Mouse (Mus musculus) neural tube, embryonic 11.5 days (tissue): ENCODE results near the gene Znrf3. TPM values are rescaled to one million over a fixed set of nuclear protein-coding genes. Genes with fewer than 3 reads are reported as not detected.

Experiments used
- ATAC-seq: fragments of 200-750 bp; cut with Nextera tagmentation; 2 replicates; pipeline ENCODE4 v1.8.0; 2017; ENCODE audit warnings: moderate number of reproducible peaks, mild to moderate bottlenecking, moderate TSS enrichment, moderate library complexity; ENCODE audit not compliant: insufficient read depth, low FRiP score, low TSS enrichment
- DNase-seq: peaks from one replicate; pipeline ENCODE4 v3.0.0-alpha.2; 2015; ENCODE audit warnings: low spot score
- H3K27ac ChIP-seq: fragments of 300-500 bp; sonication (generic); 2 replicates; pipeline ENCODE4 v1.5.1; 2014; ENCODE audit warnings: low read depth, mild to moderate bottlenecking, low read length
- H3K27me3 ChIP-seq: fragments of 300-500 bp; sonication (generic); 2 replicates; pipeline ENCODE4 v1.6.1; 2014; ENCODE audit warnings: mild to moderate bottlenecking, low read length, mixed read lengths; ENCODE audit not compliant: control insufficient read depth, insufficient read depth
- H3K36me3 ChIP-seq: fragments of 300-500 bp; sonication (generic); 2 replicates; pipeline ENCODE4 v1.6.1; 2014; ENCODE audit warnings: mild to moderate bottlenecking, low read length, moderate library complexity, mixed read lengths; ENCODE audit not compliant: control insufficient read depth, insufficient read depth
- H3K4me1 ChIP-seq: fragments of 300-500 bp; sonication (generic); 2 replicates; pipeline ENCODE4 v1.6.1; 2014; ENCODE audit warnings: low read length, mixed read lengths; ENCODE audit not compliant: control insufficient read depth, insufficient read depth
- H3K4me2 ChIP-seq: fragments of 300-500 bp; sonication (generic); 2 replicates; pipeline ENCODE4 v1.6.1; 2014; ENCODE audit warnings: low read depth, mild to moderate bottlenecking, moderate library complexity
- H3K4me3 ChIP-seq: fragments of 300-500 bp; sonication (generic); 2 replicates; pipeline ENCODE4 v1.5.1; 2014; ENCODE audit warnings: low read depth, low read length
- H3K9ac ChIP-seq: fragments of 300-500 bp; sonication (generic); 2 replicates; pipeline ENCODE4 v1.6.1; 2014; ENCODE audit warnings: mild to moderate bottlenecking, low read length
- H3K9me3 ChIP-seq: fragments of 300-500 bp; sonication (generic); 2 replicates; pipeline ENCODE4 v1.6.1; 2016; ENCODE audit warnings: low read length; ENCODE audit not compliant: control insufficient read depth
- WGBS: fragments of 180-500 bp; shearing (Covaris S2); extraction: QIAGEN DNeasy Blood & Tissue Kit; methylation state at CpG from one replicate; pipeline ENCODE4 v1.1.7; 2014; 5-methylcytosine and 5-hydroxymethylcytosine counted together
- polyA plus RNA-seq: library from polyadenylated mRNA; unstranded; fragments of >200 nt; fragmentation: Nextera tagmentation; extraction: Ambion mirVana; gene quantifications from 2 replicates; pipeline ENCODE4 v1.2.1, GENCODE M21; 2014

Znrf3 gene
- polyA plus RNA-seq, 1 experiment from 2014 or later, result 9.4 TPM

DNA sequence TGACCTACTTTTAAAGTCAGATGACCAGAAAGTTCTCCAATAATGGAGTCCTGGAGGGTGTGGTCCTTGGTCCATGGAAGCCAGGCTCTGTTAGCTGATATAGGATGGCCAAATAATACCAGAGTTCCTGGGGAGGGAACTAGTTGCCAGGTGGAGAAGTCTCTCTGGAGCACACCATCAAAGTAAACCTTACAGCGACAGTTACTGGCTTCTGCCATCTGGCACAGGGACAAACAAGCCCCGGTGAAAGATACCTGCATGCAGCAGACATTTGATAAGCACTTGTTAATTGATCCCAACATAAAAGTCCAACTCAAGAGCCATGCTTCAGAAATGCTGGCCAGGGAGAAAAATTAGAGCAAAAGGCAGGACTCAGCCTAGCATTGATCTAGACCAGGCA lies 190.6 kb downstream of the Znrf3 start:
- Histone ChIP-seq H3K4me2 (no peak overlapping the region), H3K36me3 (no peaks in the 10 kb centered on the region), H3K27ac (no peak overlapping the region), H3K9me3 (no peaks in the 10 kb centered on the region), H3K9ac (no peak overlapping the region), H3K4me1 (peaks cover 7% of the 10 kb centered on the region), H3K4me3 (no peak overlapping the region), H3K27me3 (no peaks in the 10 kb centered on the region)
- WGBS, result 83% methylated on average over 2 of the region's 2 CpGs
- no peak for DNase-seq
- ATAC-seq, result no peak

DNA sequence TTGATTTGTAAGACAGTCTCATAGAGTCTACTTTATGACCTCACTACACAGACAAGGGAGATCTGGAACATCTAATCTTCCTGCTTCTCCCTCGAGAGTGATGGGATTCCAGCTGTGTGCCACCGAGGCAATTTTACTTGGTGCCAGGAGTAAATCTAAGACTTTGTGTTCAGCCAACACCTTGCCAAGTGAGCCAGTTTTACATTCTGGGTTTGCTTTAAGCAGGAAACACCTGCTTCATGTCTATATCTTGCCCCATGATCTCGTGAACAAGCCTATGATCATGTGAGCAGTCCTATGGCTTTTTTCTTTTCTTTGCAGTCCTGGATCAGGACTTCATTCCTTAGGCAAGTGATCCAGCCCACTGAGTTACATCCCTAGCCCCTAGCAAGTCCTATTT lies 191.1 kb downstream of the Znrf3 start:
- Histone ChIP-seq H3K9ac (no peak overlapping the region), H3K4me2 (no peak overlapping the region), H3K4me3 (no peak overlapping the region), H3K27me3 (no peaks in the 10 kb centered on the region), H3K4me1 (peaks cover 9% of the 10 kb centered on the region), H3K9me3 (no peaks in the 10 kb centered on the region), H3K36me3 (no peaks in the 10 kb centered on the region), H3K27ac (no peak overlapping the region)
- DNase-seq, result no peak
- WGBS, result 68% methylated on average over 3 of the region's 3 CpGs
- no peak for ATAC-seq

DNA sequence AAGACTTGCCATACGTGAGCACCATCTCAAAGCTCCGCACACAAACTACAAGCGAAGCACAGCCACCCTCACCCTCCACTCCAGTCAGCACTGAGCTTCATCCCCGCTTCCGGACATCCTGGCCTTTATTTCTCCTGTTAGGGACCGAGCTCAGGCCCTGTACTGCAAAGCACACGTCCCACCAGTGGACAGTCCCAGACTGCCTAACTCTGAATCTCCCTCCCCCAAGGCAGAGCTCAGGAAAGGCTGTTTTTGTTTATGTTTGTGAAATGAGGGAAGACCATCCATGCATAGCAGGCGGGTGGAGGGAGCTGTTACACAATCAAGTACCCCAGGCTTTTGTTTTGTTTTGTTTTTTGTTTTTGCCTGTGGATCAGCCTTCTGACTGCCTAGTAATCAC lies 191.9 kb downstream of the Znrf3 start:
- H3K36me3 ChIP-seq, result no peaks in the 10 kb centered on the region
- no peak overlapping the region for H3K4me3 ChIP-seq
- no peak for ATAC-seq
- no peak overlapping the region for H3K27ac ChIP-seq
- no peak overlapping the region for H3K9ac ChIP-seq
- peaks cover 11% of the 10 kb centered on the region for H3K4me1 ChIP-seq
- 79% methylated on average over 8 of the region's 8 CpGs for WGBS
- no peak for DNase-seq
- H3K27me3 ChIP-seq, result no peaks in the 10 kb centered on the region
- no peak overlapping the region for H3K4me2 ChIP-seq
- H3K9me3 ChIP-seq, result no peaks in the 10 kb centered on the region

DNA sequence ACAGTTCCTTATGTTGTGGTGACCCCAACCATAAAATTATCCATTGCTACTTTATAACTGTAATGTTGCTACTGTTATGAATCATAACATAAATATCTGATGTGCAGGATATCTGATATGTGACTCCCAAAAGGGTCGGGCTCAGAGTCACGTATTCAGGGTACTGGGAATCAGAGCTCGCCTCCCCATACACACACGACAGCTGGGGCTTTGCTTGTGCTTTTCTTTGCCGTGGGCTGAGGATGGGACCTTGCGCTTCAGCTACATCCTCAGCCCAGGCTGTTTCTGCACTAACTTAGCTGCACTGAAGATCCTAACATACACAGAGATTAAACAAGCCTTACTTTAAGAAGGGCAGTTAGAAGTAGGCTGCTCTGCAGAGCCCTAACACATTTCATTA lies 193.5 kb downstream of the Znrf3 start:
- H3K9ac ChIP-seq, result no peak overlapping the region; the same call in 1 of the 2 replicates
- no peak overlapping the region for H3K4me3 ChIP-seq
- peaks cover 6% of the 10 kb centered on the region for H3K4me1 ChIP-seq
- WGBS, result 67% methylated on average over 6 of the region's 6 CpGs
- H3K36me3 ChIP-seq, result no peaks in the 10 kb centered on the region
- DNase-seq (no peak), ATAC-seq (no peak)
- no peaks in the 10 kb centered on the region for H3K27me3 ChIP-seq
- no peaks in the 10 kb centered on the region for H3K9me3 ChIP-seq
- H3K27ac ChIP-seq, result no peak overlapping the region
- no peak overlapping the region for H3K4me2 ChIP-seq

DNA sequence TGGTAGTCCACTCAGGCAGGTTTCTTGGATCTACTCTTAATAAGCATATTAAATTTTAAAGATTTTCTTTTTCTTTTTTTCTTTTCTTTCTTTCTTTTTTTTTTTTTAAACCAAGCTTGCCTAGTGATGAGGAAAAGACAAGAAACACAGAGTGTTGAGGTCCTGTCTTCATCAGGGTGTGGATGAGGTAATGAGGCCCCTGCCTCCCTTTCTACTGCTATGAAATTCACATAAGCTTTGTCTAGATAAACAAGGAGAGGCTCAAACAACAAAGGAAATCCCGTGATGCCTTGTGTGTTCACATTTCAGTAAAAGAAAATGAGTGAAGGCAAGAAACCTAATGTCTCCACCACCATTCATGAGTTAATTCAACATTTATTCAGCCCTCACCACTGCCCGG lies 196.4 kb downstream of the Znrf3 start:
- Histone ChIP-seq H3K9ac (no peak overlapping the region), H3K4me1 (peaks cover 6% of the 10 kb centered on the region)
- no peak for ATAC-seq

DNA sequence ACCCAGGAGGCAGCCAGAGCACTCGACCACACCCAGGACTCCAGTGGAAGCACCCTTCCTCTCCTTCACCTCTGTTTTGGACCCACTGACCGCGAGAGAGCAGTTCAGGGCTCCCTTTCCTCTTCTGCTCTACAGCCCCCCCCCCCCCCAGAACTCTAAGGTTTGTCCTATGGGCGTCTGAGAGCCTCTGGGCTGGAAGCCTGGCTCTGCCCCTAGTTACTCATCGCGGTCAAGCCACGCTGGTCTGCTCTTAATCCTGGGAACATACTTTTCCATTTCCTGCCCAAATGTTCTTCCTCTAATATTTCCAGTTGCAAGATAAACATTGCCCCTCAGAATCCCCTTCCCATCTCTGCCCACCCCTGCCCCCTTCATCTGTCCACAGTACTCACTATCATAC lies 199.2 kb downstream of the Znrf3 start:
- Histone ChIP-seq H3K4me1 (peaks cover 3% of the 10 kb centered on the region; the same call in 1 of the 2 replicates), H3K27ac (no peak overlapping the region), H3K4me2 (no peak overlapping the region), H3K9me3 (no peaks in the 10 kb centered on the region), H3K4me3 (no peak overlapping the region), H3K27me3 (no peaks in the 10 kb centered on the region), H3K36me3 (no peaks in the 10 kb centered on the region; the same call in 1 of the 2 replicates), H3K9ac (no peak overlapping the region)
- no peak for DNase-seq
- 87% methylated on average over 7 of the region's 7 CpGs for WGBS
- no peak for ATAC-seq

More for the DNA sequence above, 196.4 kb downstream of the Znrf3 start:
- no peak overlapping the region for H3K4me3 ChIP-seq
- no peak overlapping the region for H3K27ac ChIP-seq
- no peaks in the 10 kb centered on the region for H3K9me3 ChIP-seq
- WGBS, result 37% methylated on average over 2 of the region's 2 CpGs
- no peak overlapping the region for H3K4me2 ChIP-seq
- no peak for DNase-seq
- H3K36me3 ChIP-seq, result no peaks in the 10 kb centered on the region
- no peaks in the 10 kb centered on the region for H3K27me3 ChIP-seq

DNA sequence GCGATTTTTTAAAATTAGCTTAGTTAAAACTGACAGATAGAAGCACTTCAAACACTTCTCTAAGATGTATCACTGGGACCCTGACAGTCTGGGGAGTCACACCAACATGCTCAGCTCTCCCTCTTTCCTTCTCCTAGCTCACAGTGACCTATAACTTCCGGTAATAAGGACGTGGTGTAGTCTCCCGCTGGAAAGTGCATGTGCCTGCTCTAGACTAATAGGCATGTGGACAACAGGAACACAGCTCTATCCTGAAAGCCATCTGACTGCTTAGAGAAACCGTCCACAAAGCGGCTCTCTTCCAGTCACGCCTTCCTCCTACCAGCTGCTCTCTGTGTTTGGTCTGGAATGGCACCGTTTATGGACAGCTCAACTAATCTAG lies 199.9 kb downstream of the Znrf3 start:
- DNase-seq (no peak), ATAC-seq (no peak)
- WGBS, result 67% methylated on average over 8 of the region's 8 CpGs
- Histone ChIP-seq H3K9me3 (no peaks in the 10 kb centered on the region), H3K27me3 (no peaks in the 10 kb centered on the region), H3K27ac (no peak overlapping the region), H3K4me3 (no peak overlapping the region), H3K9ac (no peak overlapping the region), H3K36me3 (no peaks in the 10 kb centered on the region; the same call in 1 of the 2 replicates), H3K4me1 (peaks cover 6% of the 10 kb centered on the region), H3K4me2 (no peak overlapping the region)

DNA sequence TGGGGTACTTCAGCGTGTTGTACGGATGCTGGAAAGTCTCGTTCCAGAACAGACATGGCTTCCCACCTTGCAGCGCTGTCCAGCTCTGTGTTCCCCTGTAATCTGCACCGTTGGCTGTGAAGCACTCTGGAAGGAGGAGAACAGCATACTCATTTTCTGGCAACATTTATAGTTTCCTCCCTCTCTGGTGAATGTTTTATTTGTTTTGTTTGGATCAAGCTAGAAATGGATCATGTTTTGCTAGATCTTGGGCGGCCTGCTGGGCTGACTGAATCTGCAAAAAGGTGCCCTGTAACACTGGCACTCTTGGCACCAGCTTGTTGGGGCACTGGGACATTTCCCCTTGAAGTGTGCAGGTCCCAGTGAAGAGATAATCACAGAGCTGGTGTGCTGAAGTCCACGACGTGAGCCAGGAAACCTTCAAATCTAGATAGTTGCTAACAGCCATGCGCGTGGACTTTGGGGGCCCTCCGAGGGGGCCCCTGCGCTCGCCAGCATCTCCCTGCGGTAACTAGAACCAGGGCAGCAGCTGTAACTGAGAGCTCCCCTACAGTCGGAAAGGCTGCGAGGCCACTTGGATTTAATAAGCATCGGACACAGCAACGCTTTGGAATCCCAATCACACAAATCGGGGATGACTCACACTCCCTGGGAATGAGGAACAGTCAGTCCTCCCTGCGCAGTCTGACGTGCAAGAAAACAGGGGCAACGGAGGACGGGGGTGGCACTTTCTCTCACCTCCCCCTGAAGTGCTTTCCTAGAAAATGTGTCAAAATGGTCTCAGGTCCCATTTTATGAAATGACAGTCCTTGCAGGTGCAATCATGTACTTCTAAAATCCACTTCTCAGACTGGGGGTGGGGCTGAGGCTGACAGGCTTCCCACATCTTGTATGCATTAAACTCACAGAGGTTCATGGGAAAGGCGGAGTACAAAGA lies 200.6 kb downstream of the Znrf3 start:
- no peak for DNase-seq
- Histone ChIP-seq H3K27ac (no peak overlapping the region), H3K4me3 (no peak overlapping the region), H3K4me2 (no peak overlapping the region), H3K36me3 (no peaks in the 10 kb centered on the region; the same call in 1 of the 2 replicates), H3K9ac (no peak overlapping the region), H3K4me1 (peaks cover 9% of the 10 kb centered on the region), H3K9me3 (no peaks in the 10 kb centered on the region), H3K27me3 (no peaks in the 10 kb centered on the region)
- WGBS, result 77% methylated on average over 24 of the region's 24 CpGs
- ATAC-seq, result no peak

DNA sequence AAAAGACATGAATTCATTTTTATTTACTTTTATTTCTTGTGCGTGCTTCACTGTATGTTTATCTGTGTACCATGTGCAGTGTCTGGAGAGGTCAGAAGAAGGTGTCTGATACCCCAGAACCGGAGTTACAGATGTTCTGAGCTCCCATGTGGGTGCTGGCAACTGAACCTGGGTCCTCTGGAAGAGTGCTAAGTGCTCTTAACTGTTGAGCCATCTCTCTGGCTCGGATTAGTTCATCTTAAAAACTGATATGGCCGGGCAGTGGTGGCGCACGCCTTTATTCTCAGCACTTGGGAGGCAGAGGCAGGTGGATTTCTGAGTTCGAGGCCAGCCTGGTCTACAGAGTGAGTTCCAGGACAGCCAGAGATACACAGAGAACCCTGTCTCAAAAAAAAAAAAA lies 201.4 kb downstream of the Znrf3 start:
- no peak overlapping the region for H3K27ac ChIP-seq
- 96% methylated on average over 7 of the region's 7 CpGs for WGBS
- no peaks in the 10 kb centered on the region for H3K9me3 ChIP-seq
- no peak overlapping the region for H3K4me2 ChIP-seq
- no peaks in the 10 kb centered on the region for H3K27me3 ChIP-seq
- no peak overlapping the region for H3K4me3 ChIP-seq
- peaks cover 6% of the 10 kb centered on the region for H3K4me1 ChIP-seq
- no peaks in the 10 kb centered on the region; the same call in 1 of the 2 replicates for H3K36me3 ChIP-seq
- DNase-seq (no peak), ATAC-seq (no peak)
- no peak overlapping the region for H3K9ac ChIP-seq
